Mouse (Mus musculus): Measurements from ENCODE around the gene Cdc37. TPM values are rescaled to one million over a fixed set of nuclear protein-coding genes. Genes with fewer than 3 reads are reported as not detected.

Cdc37 gene
- polyA plus RNA-seq, 1 experiment from 2014 or later = 228 TPM

GRCm38 (mm10) chr9:21105760-21106564 is 43.8 kb downstream of the Cdc37 start:
- H3K4me2 ChIP-seq = peak overlapping the region; percentile 49
- peak overlapping the region; percentile 35 for H3K9ac ChIP-seq
- H3K9me3 ChIP-seq (replicated peaks) = no peaks in the 10 kb centered on the region
- peak; percentile 86 for ATAC-seq
- H3K36me3 ChIP-seq = peaks cover 15% of the 10 kb centered on the region; the same call in 1 of the 2 replicates
- H3K27ac ChIP-seq = peak overlapping the region; percentile 86
- no peak overlapping the region for H3K4me3 ChIP-seq
- peaks cover 48% of the 10 kb centered on the region for H3K4me1 ChIP-seq
- 40% methylated on average over 5 of the region's 5 CpGs for WGBS (ENCODE audit: insufficient replicate concordance)
- no peaks in the 10 kb centered on the region for H3K27me3 ChIP-seq (replicated peaks)

- H3K9ac ChIP-seq = no peak overlapping the region; the same call in 1 of the 2 replicates
- H3K4me1 ChIP-seq = peaks cover 59% of the 10 kb centered on the region
- no peak overlapping the region; the same call in 1 of the 2 replicates for H3K4me2 ChIP-seq
- no peak for ATAC-seq
- no peaks in the 10 kb centered on the region for H3K9me3 ChIP-seq (replicated peaks)
- 86% methylated on average over 6 of the region's 6 CpGs for WGBS (ENCODE audit: insufficient replicate concordance)
- no peaks in the 10 kb centered on the region for H3K27me3 ChIP-seq (replicated peaks)
- peaks cover 15% of the 10 kb centered on the region; the same call in 1 of the 2 replicates for H3K36me3 ChIP-seq
- H3K27ac ChIP-seq = peak overlapping the region; percentile 86; the same call in 1 of the 2 replicates
- no peak overlapping the region for H3K4me3 ChIP-seq
These were observed 45.0 kb downstream of the Cdc37 start for GRCm38 (mm10) chr9:21104814-21105213.

- Histone ChIP-seq H3K4me1 (peaks cover 72% of the 10 kb centered on the region), H3K27ac (no peak overlapping the region), H3K9ac (no peak overlapping the region), H3K4me3 (no peak overlapping the region), H3K9me3 (replicated peaks) (no peaks in the 10 kb centered on the region), H3K36me3 (peaks cover 15% of the 10 kb centered on the region; the same call in 1 of the 2 replicates), H3K27me3 (replicated peaks) (no peaks in the 10 kb centered on the region), H3K4me2 (no peak overlapping the region)
- ATAC-seq = no peak
- WGBS (ENCODE audit: insufficient replicate concordance) = 74% methylated on average over 2 of the region's 2 CpGs
These were observed 47.7 kb downstream of the Cdc37 start for GRCm38 (mm10) chr9:21102076-21102475.

- H3K36me3 ChIP-seq = peaks cover 15% of the 10 kb centered on the region; the same call in 1 of the 2 replicates
- H3K4me2 ChIP-seq = peak overlapping the region; percentile 48
- peak overlapping the region; percentile 3; the same call in 1 of the 2 replicates for H3K9ac ChIP-seq
- H3K4me3 ChIP-seq = no peak overlapping the region
- H3K27me3 ChIP-seq (replicated peaks) = no peaks in the 10 kb centered on the region
- peak; percentile 20; the same call in 1 of the 2 replicates for ATAC-seq
- H3K4me1 ChIP-seq = peaks cover 58% of the 10 kb centered on the region
- H3K9me3 ChIP-seq (replicated peaks) = no peaks in the 10 kb centered on the region
- 22% methylated on average over 15 of the region's 15 CpGs for WGBS (ENCODE audit: insufficient replicate concordance)
- H3K27ac ChIP-seq = peak overlapping the region; percentile 4; the same call in 1 of the 2 replicates
These were observed 49.2 kb downstream of the Cdc37 start for GRCm38 (mm10) chr9:21100447-21101161.

DNA sequence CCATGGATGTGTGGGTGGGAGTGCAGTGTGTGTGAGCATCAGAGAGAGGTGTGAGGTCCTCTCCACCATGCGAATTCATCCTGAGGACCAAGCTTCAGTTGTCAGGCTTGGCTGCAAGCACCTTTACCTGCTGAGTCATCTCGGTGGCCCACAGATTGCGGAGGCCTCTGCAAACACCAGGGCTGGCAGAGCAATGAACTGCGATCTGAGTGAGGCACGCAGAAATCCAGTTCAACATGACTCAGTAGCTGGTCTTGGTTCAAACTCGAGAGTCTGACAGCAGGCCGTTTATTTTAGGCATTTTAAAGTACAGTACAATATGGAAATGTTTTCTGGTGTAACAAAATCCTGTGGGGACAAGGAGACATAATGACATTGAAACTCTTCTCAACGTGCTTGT is 52.0 kb downstream of the Cdc37 start:
- Histone ChIP-seq H3K27me3 (replicated peaks) (no peaks in the 10 kb centered on the region), H3K9me3 (replicated peaks) (no peaks in the 10 kb centered on the region), H3K4me2 (no peak overlapping the region), H3K36me3 (peaks cover 31% of the 10 kb centered on the region), H3K27ac (no peak overlapping the region), H3K4me3 (no peak overlapping the region), H3K4me1 (peaks cover 44% of the 10 kb centered on the region), H3K9ac (no peak overlapping the region)
- ATAC-seq = peak; percentile 26; the same call in 1 of the 2 replicates
- 38% methylated on average over 8 of the region's 8 CpGs for WGBS (ENCODE audit: insufficient replicate concordance)

GRCm38 (mm10) chr9:21095958-21096357 is 53.8 kb downstream of the Cdc37 start:
- 85% methylated on average over 4 of the region's 4 CpGs for WGBS (ENCODE audit: insufficient replicate concordance)
- H3K9me3 ChIP-seq (replicated peaks) = no peaks in the 10 kb centered on the region
- no peak overlapping the region for H3K9ac ChIP-seq
- H3K27ac ChIP-seq = no peak overlapping the region
- H3K4me1 ChIP-seq = peaks cover 45% of the 10 kb centered on the region
- H3K4me3 ChIP-seq = no peak overlapping the region
- H3K4me2 ChIP-seq = no peak overlapping the region
- H3K36me3 ChIP-seq = peaks cover 20% of the 10 kb centered on the region
- no peaks in the 10 kb centered on the region for H3K27me3 ChIP-seq (replicated peaks)
- ATAC-seq = no peak

DNA sequence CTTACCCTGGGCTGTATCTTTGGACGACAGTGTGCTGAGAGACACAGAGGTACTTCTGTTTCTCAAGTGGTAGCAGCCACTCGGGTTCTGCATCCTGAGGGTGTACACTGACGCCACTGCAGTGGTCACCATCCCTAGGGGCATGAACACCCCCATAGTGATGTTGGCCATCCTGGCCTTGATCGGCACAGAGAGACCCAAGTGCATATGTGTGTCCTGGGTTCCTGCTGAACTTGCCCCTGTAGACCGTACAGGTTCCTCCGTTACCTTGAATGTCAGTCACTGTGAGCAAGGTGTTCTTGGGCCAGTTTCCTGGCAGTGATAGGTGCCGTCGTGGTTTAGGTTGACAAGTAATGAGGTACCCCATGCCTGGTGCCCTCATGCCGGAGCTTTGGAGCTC is 56.4 kb downstream of the Cdc37 start:
- Histone ChIP-seq H3K4me2 (no peak overlapping the region), H3K27me3 (replicated peaks) (no peaks in the 10 kb centered on the region), H3K36me3 (peaks cover 43% of the 10 kb centered on the region), H3K4me3 (no peak overlapping the region), H3K9me3 (replicated peaks) (no peaks in the 10 kb centered on the region), H3K9ac (no peak overlapping the region), H3K27ac (no peak overlapping the region), H3K4me1 (peaks cover 50% of the 10 kb centered on the region)
- 88% methylated on average over 9 of the region's 9 CpGs for WGBS (ENCODE audit: insufficient replicate concordance)
- ATAC-seq = no peak

GRCm38 (mm10) chr9:21091707-21092320 is 58.0 kb downstream of the Cdc37 start, which contains the start of the genes Gm38431 and Raver1:
TSS of gene Gm38431 (minus strand) at chr9:21091997.
TSS of gene Raver1 (minus strand) at chr9:21092008.
- H3K9me3 ChIP-seq (replicated peaks) = no peaks in the 10 kb centered on the region
- peak within 1 kb of the TSS; percentile 89 for H3K4me2 ChIP-seq
- WGBS (ENCODE audit: insufficient replicate concordance) = under 1% methylated on average over 54 of the region's 54 CpGs
- H3K4me3 ChIP-seq = peak within 1 kb of the TSS; percentile 69
- H3K36me3 ChIP-seq = peaks cover 59% of the 10 kb centered on the region
- H3K27ac ChIP-seq = peak within 1 kb of the TSS; percentile 88
- peak; percentile 99 for ATAC-seq
- peaks cover 44% of the 10 kb centered on the region for H3K4me1 ChIP-seq
- no peaks in the 10 kb centered on the region for H3K27me3 ChIP-seq (replicated peaks)
- H3K9ac ChIP-seq = peak within 1 kb of the TSS; percentile 83

DNA sequence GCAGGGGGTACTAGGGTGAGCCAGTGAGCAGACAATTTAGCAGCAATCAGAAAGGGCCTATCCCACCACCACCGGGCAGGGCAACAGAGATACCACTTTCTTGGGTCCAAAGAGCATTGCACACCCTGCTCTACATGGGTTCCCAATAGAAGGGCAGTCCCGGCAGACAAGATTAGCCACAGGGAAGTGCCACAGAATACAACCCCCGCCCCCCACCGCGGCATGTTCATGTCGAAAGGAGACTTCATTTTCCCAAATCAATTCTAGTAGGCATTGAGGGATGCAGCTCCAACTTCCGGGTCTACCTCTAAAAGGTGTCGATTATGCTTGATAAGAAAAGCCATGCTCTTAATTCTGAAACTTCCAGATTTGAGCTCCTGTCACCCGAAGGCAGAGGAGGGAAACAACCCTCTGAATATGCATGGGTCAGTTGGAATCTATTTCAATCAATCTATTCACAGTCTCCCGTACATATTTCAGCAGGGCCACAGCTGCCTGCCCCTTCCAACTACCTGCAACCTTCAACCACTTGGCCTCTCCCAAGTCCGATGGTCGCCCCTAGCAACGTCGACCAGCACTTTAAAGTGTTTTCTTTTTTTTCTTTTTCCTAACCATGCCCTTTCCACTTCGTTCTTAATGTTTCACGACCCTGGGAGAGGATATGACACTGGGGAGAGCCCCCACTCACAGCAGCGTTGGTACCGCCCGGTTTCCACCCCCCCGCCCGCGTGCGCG is 58.6 kb downstream of the Cdc37 start:
- 1% methylated on average over 24 of the region's 24 CpGs for WGBS (ENCODE audit: insufficient replicate concordance)
- Histone ChIP-seq H3K27me3 (replicated peaks) (no peaks in the 10 kb centered on the region), H3K36me3 (peaks cover 66% of the 10 kb centered on the region)

DNA sequence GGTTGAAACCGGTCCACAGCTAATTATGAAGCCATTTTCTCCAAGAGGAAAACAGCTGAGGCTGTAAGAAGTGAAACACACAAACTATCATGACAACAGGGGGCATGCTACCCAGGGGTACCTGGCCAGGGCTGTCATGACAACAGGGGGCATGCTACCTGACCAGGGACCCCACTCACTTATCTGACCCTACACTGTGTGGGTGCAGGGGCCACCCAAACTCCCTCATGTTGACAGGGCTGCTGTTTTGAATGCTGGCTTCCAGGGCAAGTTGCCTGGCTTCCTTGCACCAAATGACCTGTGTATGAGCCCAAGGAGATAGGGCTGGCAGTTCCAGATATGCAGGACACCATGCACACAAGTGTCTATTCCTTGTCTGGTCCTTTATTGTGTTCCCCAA is 59.2 kb downstream of the Cdc37 start:
- WGBS (ENCODE audit: insufficient replicate concordance) = 81% methylated on average over 1 of the region's 1 CpGs

More for the DNA sequence above, 58.6 kb downstream of the Cdc37 start:
- Histone ChIP-seq H3K4me3 (peak overlapping the region; percentile 69), H3K9me3 (replicated peaks) (no peaks in the 10 kb centered on the region), H3K4me1 (peaks cover 47% of the 10 kb centered on the region), H3K27ac (peak overlapping the region; percentile 88), H3K4me2 (peak overlapping the region; percentile 89), H3K9ac (peak overlapping the region; percentile 83)
- peak; percentile 3; the same call in 1 of the 2 replicates for ATAC-seq

DNA sequence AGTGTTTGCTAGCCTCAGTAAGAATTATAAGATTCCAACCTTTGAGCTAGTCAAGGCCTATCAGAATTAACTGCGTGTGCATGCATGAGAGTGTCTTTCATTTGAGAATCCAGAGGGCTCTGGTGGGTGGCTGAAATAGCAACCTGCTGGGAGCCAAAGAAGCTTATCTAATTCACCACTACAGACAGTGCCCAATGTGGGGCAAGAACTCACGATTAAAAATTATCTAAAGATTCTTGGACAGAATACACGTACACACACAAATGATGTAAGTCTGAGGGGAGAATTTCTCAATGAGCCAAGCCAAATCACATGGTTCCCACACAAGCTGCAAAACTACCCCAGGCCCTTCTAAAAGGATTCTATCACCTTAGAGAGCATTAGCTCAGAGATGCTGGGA is 66.5 kb downstream of the Cdc37 start:
- H3K9ac ChIP-seq = no peak overlapping the region
- no peaks in the 10 kb centered on the region for H3K9me3 ChIP-seq (replicated peaks)
- WGBS (ENCODE audit: insufficient replicate concordance) = 52% methylated on average over 3 of the region's 3 CpGs
- 0 out of 2 replicates have a peak, but pooled peaks have one; percentile 49 for ATAC-seq
- H3K27me3 ChIP-seq (replicated peaks) = no peaks in the 10 kb centered on the region
- H3K27ac ChIP-seq = no peak overlapping the region
- peaks cover 25% of the 10 kb centered on the region for H3K4me1 ChIP-seq
- H3K36me3 ChIP-seq = peaks cover 97% of the 10 kb centered on the region
- no peak overlapping the region for H3K4me2 ChIP-seq
- H3K4me3 ChIP-seq = no peak overlapping the region

More for the DNA sequence above, 59.2 kb downstream of the Cdc37 start:
- peak overlapping the region; percentile 69 for H3K4me3 ChIP-seq
- no peak for ATAC-seq
- peaks cover 72% of the 10 kb centered on the region for H3K36me3 ChIP-seq
- peaks cover 48% of the 10 kb centered on the region for H3K4me1 ChIP-seq
- H3K9ac ChIP-seq = peak overlapping the region; percentile 83
- peak overlapping the region; percentile 88 for H3K27ac ChIP-seq
- H3K27me3 ChIP-seq (replicated peaks) = no peaks in the 10 kb centered on the region
- no peaks in the 10 kb centered on the region for H3K9me3 ChIP-seq (replicated peaks)
- H3K4me2 ChIP-seq = peak overlapping the region; percentile 89
